Mouse (Mus musculus): ENCODE measurements around the gene Kmt2c. TPM values are rescaled to one million over a fixed set of nuclear protein-coding genes. Genes with fewer than 3 reads are reported as not detected.

Kmt2c gene
- polyA plus RNA-seq, 1 experiment, result 42.6 TPM

GRCm38 (mm10) chr5:25536921-25537409 is 38.4 kb upstream of the Kmt2c start:
- H3K4me3 ChIP-seq (ENCODE audit: control insufficient read depth, insufficient read depth, low read length), result no peak overlapping the region
- TF ChIP-seq CTCF (IDR thresholded peaks at IDR 0.05; ENCODE audit: borderline replicate concordance, control insufficient read depth, extremely low read depth, insufficient read depth, low read length, poor library complexity) (no peak), POLR2A (IDR thresholded peaks at IDR 0.05; ENCODE audit: control insufficient read depth, extremely low read depth, insufficient read depth, low read length, poor library complexity) (no peak)
- H3K27ac ChIP-seq (ENCODE audit: control insufficient read depth, insufficient read depth, low read length), result no peak overlapping the region
- H3K36me3 ChIP-seq (ENCODE audit: control insufficient read depth, insufficient read depth, low read length), result no peaks in the 10 kb centered on the region
- WGBS, result 75% methylated on average over 6 of the region's 6 CpGs
- no peaks in the 10 kb centered on the region for H3K27me3 ChIP-seq (ENCODE audit: control insufficient read depth, insufficient read depth, low read length)
- DNase-seq, result no peak
- no peaks in the 10 kb centered on the region for H3K4me1 ChIP-seq (replicated peaks; ENCODE audit: control insufficient read depth, insufficient read depth, low read length)

DNA sequence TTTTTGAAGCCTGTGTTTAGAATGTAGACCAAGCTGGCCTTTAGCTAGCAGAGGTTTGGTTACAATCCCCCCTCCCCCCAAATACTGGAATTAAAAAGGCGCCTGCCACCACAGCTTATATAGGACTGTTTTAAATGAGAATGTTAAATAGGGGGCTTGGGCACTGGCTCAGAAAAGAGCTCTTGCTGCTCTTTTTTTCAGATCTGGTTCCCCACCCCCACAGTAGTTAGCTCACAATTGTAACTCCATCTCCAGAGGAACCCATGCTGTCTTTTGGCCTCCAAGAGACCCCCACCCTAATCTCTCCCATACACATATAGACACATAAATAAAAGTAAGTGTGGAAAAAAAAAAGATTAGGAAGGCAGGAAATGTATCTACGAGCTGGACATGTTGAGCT is 37.9 kb upstream of the Kmt2c start:
- no peak overlapping the region for H3K27ac ChIP-seq (ENCODE audit: control insufficient read depth, insufficient read depth, low read length)
- H3K4me3 ChIP-seq (ENCODE audit: control insufficient read depth, insufficient read depth, low read length), result no peak overlapping the region
- no peaks in the 10 kb centered on the region for H3K27me3 ChIP-seq (ENCODE audit: control insufficient read depth, insufficient read depth, low read length)
- H3K4me1 ChIP-seq (replicated peaks; ENCODE audit: control insufficient read depth, insufficient read depth, low read length), result no peaks in the 10 kb centered on the region
- no peak for TF ChIP-seq CTCF (IDR thresholded peaks at IDR 0.05; ENCODE audit: borderline replicate concordance, control insufficient read depth, extremely low read depth, insufficient read depth, low read length, poor library complexity)
- no peak for TF ChIP-seq POLR2A (IDR thresholded peaks at IDR 0.05; ENCODE audit: control insufficient read depth, extremely low read depth, insufficient read depth, low read length, poor library complexity)
- H3K36me3 ChIP-seq (ENCODE audit: control insufficient read depth, insufficient read depth, low read length), result no peaks in the 10 kb centered on the region
- 97% methylated on average over 2 of the region's 2 CpGs for WGBS
- DNase-seq, result no peak

DNA sequence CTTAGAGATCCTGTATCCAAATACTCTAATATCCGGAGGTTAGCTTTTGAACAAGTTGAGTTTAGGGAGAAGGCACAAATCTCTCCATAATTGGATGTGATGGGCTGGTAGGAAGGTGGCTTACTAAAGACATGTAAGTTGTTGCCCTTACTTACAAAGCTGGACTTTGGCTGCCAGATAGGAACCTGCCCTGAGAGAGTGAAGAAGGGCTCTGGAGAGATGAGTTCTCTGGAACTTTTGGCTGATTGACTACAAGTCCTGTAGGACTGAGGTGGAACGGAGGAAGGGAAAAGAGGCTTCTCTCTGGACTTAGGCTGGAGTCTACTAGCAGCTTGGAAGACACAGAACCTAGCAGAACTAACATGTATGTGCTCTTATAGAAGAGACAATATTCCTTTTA is 37.0 kb upstream of the Kmt2c start:
- no peak for TF ChIP-seq CTCF (IDR thresholded peaks at IDR 0.05; ENCODE audit: borderline replicate concordance, control insufficient read depth, extremely low read depth, insufficient read depth, low read length, poor library complexity)
- no peaks in the 10 kb centered on the region for H3K4me1 ChIP-seq (replicated peaks; ENCODE audit: control insufficient read depth, insufficient read depth, low read length)
- WGBS, result 93% methylated on average over 2 of the region's 2 CpGs
- no peak overlapping the region for H3K4me3 ChIP-seq (ENCODE audit: control insufficient read depth, insufficient read depth, low read length)
- H3K36me3 ChIP-seq (ENCODE audit: control insufficient read depth, insufficient read depth, low read length), result no peaks in the 10 kb centered on the region
- no peak overlapping the region for H3K27ac ChIP-seq (ENCODE audit: control insufficient read depth, insufficient read depth, low read length)
- H3K27me3 ChIP-seq (ENCODE audit: control insufficient read depth, insufficient read depth, low read length), result no peaks in the 10 kb centered on the region
- no peak for DNase-seq

DNA sequence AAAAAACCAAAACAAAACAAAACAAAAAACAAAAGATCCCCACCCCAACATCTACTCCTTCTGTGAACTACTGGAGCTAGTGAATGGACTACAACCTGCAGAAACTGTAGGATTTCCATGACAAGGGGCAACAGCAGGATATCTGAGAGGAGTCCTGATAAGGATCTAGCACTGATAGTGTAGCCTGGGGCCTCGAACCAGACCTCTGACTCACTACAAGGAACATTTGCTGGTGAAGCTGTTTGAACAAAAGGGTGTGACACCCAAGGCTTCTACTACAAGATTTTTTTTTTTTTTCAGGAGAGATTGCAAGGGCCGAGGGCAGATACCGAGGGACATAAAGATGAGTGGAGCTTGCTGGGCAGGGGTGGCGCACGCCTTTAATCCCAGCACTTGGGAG is 34.7 kb upstream of the Kmt2c start:
- H3K36me3 ChIP-seq (ENCODE audit: control insufficient read depth, insufficient read depth, low read length), result no peaks in the 10 kb centered on the region
- no peaks in the 10 kb centered on the region for H3K27me3 ChIP-seq (ENCODE audit: control insufficient read depth, insufficient read depth, low read length)
- DNase-seq, result no peak
- no peak overlapping the region for H3K27ac ChIP-seq (ENCODE audit: control insufficient read depth, insufficient read depth, low read length)
- no peak for TF ChIP-seq CTCF (IDR thresholded peaks at IDR 0.05; ENCODE audit: borderline replicate concordance, control insufficient read depth, extremely low read depth, insufficient read depth, low read length, poor library complexity)
- no peak for TF ChIP-seq POLR2A (IDR thresholded peaks at IDR 0.05; ENCODE audit: control insufficient read depth, extremely low read depth, insufficient read depth, low read length, poor library complexity)
- H3K4me3 ChIP-seq (ENCODE audit: control insufficient read depth, insufficient read depth, low read length), result no peak overlapping the region
- 90% methylated on average over 5 of the region's 5 CpGs for WGBS
- peaks cover 5% of the 10 kb centered on the region for H3K4me1 ChIP-seq (replicated peaks; ENCODE audit: control insufficient read depth, insufficient read depth, low read length)

DNA sequence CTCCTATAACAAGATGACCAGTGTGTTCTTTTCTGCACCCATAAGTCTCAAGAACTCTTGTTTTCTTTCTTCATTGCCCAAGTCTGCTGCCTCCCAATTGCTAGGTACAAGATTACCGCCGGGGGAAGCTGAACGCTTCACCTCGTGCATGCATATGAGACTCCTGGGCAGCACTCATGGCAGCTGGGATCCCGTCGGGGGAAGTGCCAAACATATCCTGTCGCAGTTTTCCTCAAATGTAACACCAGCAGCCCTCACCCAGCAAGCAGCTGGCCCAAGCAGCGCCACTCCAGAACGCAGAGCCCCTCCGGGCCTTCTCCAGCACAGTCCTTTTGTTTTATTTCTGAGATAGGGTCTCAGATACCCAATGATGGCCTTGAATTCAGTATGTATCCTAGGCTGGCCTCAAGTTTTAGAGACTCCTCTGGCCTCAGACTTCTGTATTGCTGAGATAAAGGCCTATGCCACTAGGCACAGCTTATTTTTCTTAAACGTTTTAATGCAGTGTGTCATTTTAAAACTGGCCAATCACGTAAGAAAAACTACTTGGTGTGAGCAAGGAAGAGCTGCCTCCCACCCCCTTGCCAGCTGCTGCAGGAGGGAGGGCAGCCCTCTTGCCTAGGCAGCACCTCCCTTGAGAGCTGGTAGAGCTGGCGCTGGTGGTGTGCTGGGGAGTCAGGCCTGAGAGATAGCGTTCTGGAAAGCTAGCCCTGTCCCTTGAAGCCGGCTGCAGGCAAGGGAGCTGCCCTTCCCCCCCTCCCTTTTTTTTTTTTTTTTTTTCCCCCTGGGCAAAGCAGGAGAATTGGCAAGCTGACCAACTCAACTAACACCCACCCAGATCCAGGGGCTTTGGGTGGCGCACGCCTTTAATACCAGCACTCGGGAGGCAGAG is 33.9 kb upstream of the Kmt2c start:
- TF ChIP-seq POLR2A (IDR thresholded peaks at IDR 0.05; ENCODE audit: control insufficient read depth, extremely low read depth, insufficient read depth, low read length, poor library complexity), result no peak
- TF ChIP-seq CTCF (IDR thresholded peaks at IDR 0.05; ENCODE audit: borderline replicate concordance, control insufficient read depth, extremely low read depth, insufficient read depth, low read length, poor library complexity), result no peak
- 90% methylated on average over 17 of the region's 18 CpGs for WGBS
- H3K27ac ChIP-seq (ENCODE audit: control insufficient read depth, insufficient read depth, low read length), result no peak overlapping the region
- H3K4me3 ChIP-seq (ENCODE audit: control insufficient read depth, insufficient read depth, low read length), result no peak overlapping the region
- no peaks in the 10 kb centered on the region for H3K27me3 ChIP-seq (ENCODE audit: control insufficient read depth, insufficient read depth, low read length)
- no peaks in the 10 kb centered on the region for H3K36me3 ChIP-seq (ENCODE audit: control insufficient read depth, insufficient read depth, low read length)
- peak; percentile 8 for DNase-seq
- peaks cover 11% of the 10 kb centered on the region for H3K4me1 ChIP-seq (replicated peaks; ENCODE audit: control insufficient read depth, insufficient read depth, low read length)

GRCm38 (mm10) chr5:25530629-25531028 is 32.0 kb upstream of the Kmt2c start:
- no peak for DNase-seq
- 7% methylated on average over 2 of the region's 2 CpGs for WGBS
- H3K36me3 ChIP-seq (ENCODE audit: control insufficient read depth, insufficient read depth, low read length), result no peaks in the 10 kb centered on the region
- H3K4me3 ChIP-seq (ENCODE audit: control insufficient read depth, insufficient read depth, low read length), result no peak overlapping the region
- H3K27ac ChIP-seq (ENCODE audit: control insufficient read depth, insufficient read depth, low read length), result no peak overlapping the region
- H3K4me1 ChIP-seq (replicated peaks; ENCODE audit: control insufficient read depth, insufficient read depth, low read length), result peaks cover 19% of the 10 kb centered on the region
- TF ChIP-seq CTCF (IDR thresholded peaks at IDR 0.05; ENCODE audit: borderline replicate concordance, control insufficient read depth, extremely low read depth, insufficient read depth, low read length, poor library complexity) (no peak), POLR2A (IDR thresholded peaks at IDR 0.05; ENCODE audit: control insufficient read depth, extremely low read depth, insufficient read depth, low read length, poor library complexity) (no peak)
- H3K27me3 ChIP-seq (ENCODE audit: control insufficient read depth, insufficient read depth, low read length), result no peaks in the 10 kb centered on the region
